Mouse (Mus musculus): ENCODE results near the gene Ptpn1. TPM values are rescaled to one million over a fixed set of nuclear protein-coding genes. Genes with fewer than 3 reads are reported as not detected.

Gene Ptpn1
- total RNA-seq, 2 experiments from 2014 or later: 49.4 to 58.7 TPM

DNA sequence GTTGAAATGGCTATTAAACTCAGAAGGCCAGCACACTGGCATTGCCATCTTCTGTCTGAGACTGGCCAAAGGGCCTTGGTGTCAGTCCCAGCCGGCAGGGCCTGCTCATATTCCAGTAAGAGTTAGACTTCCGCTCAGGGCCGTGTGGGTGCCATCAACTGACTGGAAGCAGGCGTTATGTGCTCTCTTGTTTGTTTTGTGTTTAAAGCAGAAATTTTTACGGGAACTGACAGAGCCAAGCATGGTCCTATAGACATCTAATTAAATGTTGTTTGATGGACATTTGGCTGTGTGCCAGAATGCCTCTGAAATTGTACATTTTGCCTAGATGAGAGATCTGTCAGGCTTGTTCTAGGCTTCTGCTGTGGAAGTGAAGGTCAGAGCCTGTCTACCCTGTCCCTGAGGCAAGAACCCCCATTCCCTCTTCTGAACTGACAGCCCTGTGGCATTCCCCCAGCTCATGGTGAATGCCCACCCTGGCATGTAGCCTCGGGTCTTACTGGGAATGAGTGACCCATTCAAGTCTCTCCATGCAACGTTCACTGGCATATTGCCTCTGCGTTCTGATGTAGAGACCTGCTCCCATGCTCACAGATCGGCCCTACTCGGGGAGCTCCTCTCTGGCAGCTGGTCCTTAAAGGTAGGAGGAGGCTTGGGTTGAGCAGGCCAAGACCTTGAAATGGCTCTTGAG lies 38.1 kb downstream of the Ptpn1 start:
- no peak for DNase-seq (ENCODE audit: low spot score in 2 of 2)

- DNase-seq (ENCODE audit: low spot score in 2 of 2): no peak
These were observed 40.3 kb downstream of the Ptpn1 start for GRCm38 (mm10) chr2:167972146-167972545.

GRCm38 (mm10) chr2:167972809-167973208 lies 41.0 kb downstream of the Ptpn1 start:
- DNase-seq (ENCODE audit: low spot score in 2 of 2): no peak

GRCm38 (mm10) chr2:167975746-167976145 lies 43.9 kb downstream of the Ptpn1 start:
- DNase-seq (ENCODE audit: low spot score in 2 of 2): no peak

- no peak for DNase-seq (ENCODE audit: low spot score in 2 of 2)
These were observed 46.4 kb downstream of the Ptpn1 start for GRCm38 (mm10) chr2:167978271-167978670.

DNA sequence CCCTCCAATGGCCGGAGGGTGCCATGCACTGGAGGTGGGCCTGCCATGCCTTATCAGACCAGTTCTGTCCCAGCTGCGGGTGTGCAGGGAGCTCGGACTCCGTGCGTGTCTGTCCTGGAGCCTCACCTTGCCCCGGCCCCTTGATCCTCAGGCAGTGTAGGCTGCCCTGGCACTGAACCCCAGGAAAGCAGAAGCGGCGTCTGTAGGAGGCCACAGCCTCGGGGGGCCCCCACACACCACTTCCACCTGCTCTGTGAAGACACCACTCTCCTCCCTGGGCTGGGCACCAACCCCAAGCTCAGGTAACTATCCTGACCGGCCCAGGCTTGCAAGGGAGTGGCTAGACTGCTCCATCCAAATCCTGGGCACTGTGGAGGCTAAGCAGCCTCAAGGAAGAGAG lies 48.5 kb downstream of the Ptpn1 start:
- no peak for DNase-seq (ENCODE audit: low spot score in 2 of 2)

- DNase-seq (ENCODE audit: low spot score in 2 of 2): no peak
These were observed 50.8 kb downstream of the Ptpn1 start for GRCm38 (mm10) chr2:167982646-167983045.

GRCm38 (mm10) chr2:167984371-167984770 lies 52.5 kb downstream of the Ptpn1 start:
- no peak for DNase-seq (ENCODE audit: low spot score in 2 of 2)

GRCm38 (mm10) chr2:167984946-167985345 lies 53.1 kb downstream of the Ptpn1 start:
- DNase-seq (ENCODE audit: low spot score in 2 of 2): no peak

DNA sequence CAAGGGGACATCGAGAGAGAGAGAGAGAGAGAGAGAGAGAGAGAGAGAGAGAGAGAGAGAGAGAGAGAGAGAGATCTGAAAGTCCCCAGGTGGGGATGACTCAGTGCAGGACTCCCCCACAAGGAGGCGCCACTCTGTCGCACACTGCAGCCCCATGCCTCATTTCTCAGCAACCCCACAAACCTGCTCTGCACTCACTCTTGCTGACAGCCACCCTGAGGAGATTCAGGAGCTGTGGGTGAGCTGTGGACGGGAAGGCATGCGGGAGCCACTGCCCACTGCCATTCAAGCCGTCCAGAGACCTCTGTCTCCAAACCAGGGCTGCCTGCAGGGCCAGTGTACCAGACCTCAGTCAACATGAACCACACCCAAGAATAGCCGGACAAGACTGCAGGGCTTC lies 54.9 kb downstream of the Ptpn1 start:
- no peak for DNase-seq (ENCODE audit: low spot score in 2 of 2)

DNA sequence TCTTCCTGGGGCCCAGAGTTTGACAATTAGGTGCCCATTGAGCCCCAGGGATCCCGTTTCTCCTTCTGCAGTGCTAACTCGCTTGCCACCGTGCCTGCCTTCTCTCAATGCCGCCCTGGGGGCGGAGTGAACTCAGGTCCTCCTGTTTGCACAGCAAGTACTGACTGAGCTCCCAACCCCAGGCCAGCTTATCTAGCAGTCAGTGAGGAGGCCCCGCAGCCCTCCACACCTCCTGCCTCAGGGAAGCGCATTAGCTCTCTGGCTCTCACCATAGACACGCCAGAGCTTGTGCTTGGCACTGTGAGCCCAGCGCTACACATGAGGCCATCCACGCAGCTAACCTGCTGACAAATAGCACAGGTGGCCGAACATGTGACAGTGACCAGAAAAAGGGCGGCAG lies 55.8 kb downstream of the Ptpn1 start:
- DNase-seq (ENCODE audit: low spot score in 2 of 2): no peak

- DNase-seq (ENCODE audit: low spot score in 2 of 2): no peak
These were observed 57.5 kb downstream of the Ptpn1 start for GRCm38 (mm10) chr2:167989310-167989709.

DNA sequence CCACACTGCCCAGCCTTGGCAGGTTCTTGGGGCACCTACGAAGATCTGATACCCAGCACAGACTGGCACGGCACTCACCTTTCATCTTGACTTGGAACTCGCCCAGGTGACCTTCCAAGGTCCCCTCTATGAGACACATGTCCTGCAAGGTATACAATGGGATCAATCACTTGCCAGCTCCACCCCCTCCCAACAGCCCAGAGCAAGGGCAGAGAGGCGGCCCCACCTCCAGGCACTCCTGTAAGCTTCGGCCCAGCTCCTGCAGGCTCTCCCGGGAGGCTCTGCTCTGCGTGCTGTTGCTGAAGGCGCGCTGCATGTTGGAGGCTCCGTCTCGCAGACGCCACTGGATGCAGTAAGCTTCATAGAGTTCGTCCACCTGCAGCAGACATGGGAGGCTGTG lies 61.4 kb downstream of the Ptpn1 start:
- no peak for DNase-seq (ENCODE audit: low spot score in 2 of 2)

DNA sequence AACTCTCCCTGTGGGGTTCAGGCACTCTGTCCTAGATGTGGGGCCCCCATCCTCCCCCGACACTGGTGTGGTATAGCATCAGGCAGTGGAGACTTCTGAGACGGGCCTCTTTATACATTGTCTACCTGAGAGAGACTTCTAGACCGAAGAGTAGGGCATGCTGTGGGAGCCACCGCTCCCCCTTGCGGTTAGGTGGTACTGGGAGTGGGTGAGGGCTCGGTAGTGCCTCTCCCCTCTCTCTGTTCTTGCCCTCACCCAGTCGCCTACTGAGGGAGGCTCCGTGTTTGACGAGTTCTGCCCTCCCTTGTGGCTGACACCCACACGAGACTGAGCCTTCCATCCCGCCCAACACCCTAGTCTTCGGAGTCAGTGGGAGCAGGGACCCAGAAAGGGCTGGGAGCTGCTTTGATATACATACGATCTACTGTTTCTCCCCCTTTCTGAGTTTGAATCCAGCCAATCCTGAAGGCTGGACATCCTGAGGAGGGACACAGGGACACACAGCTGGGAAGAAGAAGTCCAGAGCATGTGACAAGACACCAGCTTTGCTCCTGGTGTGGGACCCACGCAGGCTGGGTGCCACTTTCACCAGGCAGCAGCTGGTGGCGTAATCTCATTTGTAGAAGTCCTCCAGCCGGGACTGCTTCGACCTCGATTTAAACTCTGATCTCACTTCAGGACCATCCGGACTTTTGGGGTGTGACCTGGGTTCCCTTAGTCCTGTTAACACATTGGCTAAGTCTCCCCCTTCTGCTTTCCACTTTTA lies 64.2 kb downstream of the Ptpn1 start:
- DNase-seq (ENCODE audit: low spot score in 2 of 2): no peak

- DNase-seq (ENCODE audit: low spot score in 2 of 2): no peak
These were observed 64.9 kb downstream of the Ptpn1 start for GRCm38 (mm10) chr2:167996672-167997215.

DNA sequence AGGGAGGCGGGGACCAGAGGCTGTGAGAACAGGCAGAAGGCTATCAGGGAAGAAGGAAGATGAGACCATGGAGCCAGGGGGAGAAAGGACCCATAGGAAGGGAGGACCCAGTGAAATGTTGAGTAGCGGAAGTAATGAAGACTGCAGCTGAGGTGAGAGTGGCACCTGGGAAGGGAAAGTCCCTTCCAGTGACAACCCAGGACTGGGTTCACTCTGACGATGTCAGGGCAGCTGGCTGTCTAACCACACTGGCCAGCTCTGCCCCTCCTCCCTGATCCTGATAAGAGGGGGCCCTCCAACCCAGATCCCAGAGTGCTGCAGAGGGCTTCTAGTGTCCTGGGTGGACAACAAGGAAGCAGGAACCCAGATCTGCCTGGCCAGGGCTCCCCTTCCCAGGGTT lies 65.7 kb downstream of the Ptpn1 start:
- no peak for DNase-seq (ENCODE audit: low spot score in 2 of 2)

DNA sequence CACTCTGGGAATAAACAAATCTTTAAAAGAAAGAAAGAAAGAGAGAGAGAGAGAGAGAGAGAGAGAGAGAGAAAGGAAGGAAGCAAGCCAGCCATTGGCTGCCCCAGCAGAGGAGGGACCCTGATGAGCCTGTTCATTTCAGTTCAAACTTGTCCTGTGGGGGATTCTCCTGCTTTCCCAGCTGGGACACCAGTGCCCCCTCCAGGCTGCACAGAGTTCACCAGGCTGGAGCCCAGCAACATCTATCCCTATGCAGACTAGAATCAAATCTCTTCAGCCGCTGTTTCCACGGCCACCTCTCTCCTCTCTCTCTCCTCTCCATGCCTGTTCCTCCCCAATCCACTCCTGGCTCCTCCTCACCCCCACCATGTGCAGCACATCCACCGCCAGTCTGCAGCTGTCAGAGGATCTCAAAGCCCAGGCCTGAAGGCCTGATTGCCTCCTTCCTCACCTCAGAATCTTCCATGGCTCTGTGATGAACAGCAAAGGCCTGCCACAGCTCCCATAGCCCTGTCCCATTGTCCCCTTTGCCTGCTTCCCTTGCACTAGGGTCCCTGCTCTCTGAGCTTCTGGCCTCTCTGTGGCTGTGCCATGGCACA lies 67.4 kb downstream of the Ptpn1 start:
- DNase-seq (ENCODE audit: low spot score in 2 of 2): no peak

DNA sequence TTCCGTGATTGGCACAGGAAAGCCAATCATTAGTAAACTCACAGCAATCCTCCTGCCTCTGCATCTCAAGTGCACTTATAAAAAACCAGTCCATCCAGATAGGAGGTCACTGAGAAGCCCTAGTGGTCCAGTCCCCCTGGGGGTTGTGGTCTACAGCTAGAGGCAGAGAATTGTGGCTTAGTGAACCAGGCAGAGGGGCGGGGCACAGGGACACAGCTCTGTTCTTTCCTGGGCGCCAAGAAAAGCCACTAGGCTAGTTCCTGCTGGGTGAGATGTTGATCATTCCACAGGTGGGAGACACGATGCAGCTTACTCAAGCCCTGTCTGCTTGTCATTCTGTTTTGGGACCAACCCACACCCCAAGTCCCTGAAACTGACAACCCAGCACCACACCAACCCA lies 70.3 kb downstream of the Ptpn1 start:
- DNase-seq (ENCODE audit: low spot score in 2 of 2): no peak

- no peak for DNase-seq (ENCODE audit: low spot score in 2 of 2)
These were observed 71.0 kb downstream of the Ptpn1 start for GRCm38 (mm10) chr2:168002884-168003283.

GRCm38 (mm10) chr2:168003431-168003830 lies 71.6 kb downstream of the Ptpn1 start:
- no peak for DNase-seq (ENCODE audit: low spot score in 2 of 2)

- DNase-seq (ENCODE audit: low spot score in 2 of 2): no peak
These were observed 72.5 kb downstream of the Ptpn1 start for GRCm38 (mm10) chr2:168004369-168004768.

DNA sequence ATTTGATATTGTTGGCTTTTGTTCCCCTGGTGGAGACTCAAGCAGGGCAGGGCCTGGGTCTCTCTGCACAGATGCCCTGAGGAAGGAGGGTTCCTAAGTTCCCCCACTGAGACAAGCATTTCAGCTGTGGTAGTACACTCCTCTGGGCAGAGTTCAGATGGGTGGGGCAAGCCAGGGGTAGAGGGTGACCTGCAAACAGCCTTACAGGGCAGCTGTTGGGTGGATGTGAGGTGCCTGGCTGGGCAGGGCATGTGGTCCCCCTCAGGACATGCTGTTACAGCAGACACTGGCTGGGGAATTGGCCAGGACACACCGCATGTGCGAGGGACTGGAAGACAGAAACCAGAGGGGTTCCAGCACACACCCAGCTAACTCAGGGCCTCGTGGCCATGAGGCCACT lies 73.1 kb downstream of the Ptpn1 start:
- no peak for DNase-seq (ENCODE audit: low spot score in 2 of 2)
